Mouse (Mus musculus) E14TG2a.4 (cell line): ENCODE data around the gene Eri2.

ENCODE experiments used
- CTCF ChIP-seq: conservative IDR thresholded peaks from 2 replicates; pipeline ENCODE4 v1.5.1; 2014; ENCODE audit warnings: low read length
- NANOG ChIP-seq: IDR thresholded peaks from 2 replicates; pipeline ENCODE4 v1.6.1; 2014; ENCODE audit warnings: borderline replicate concordance, low read length, mixed read lengths
- POU5F1 ChIP-seq: IDR thresholded peaks from 2 replicates; pipeline ENCODE4 v1.6.1; 2014; ENCODE audit warnings: low read length, borderline replicate concordance

DNA sequence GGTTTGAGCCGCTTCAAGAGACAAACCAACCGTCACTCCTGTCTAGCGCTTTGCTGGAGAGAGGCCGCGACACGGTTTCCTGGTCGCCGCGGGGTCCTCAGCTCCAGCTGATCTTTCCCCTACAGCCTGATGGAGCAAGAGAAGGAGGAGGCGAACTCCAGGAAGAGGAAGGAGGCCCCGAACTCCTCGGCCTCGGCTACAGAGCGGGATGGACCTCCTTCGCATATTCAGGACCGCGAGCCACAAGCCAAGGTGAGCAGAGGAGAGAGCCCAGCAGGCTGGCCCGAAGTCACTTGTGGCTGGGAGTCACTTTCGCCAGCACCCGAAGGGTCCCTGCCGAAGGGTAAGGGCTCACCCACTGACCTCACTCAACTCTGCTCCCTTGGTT lies 387 bp upstream of the Eri2 start:
- TF ChIP-seq CTCF (no peak), POU5F1 (no peak), NANOG (no peak)
